Mouse (Mus musculus) kidney, adult 2 months (tissue): Measurements from ENCODE around the gene Tha1.

Experiments
- CTCF ChIP-seq: fragments of 200-500 bp; conservative IDR thresholded peaks from 2 replicates; pipeline ENCODE4 v1.5.1; 2011; ENCODE audit warnings: low read depth, mild to moderate bottlenecking, control low read depth, low read length, moderate library complexity, mixed read lengths; ENCODE audit not compliant: insufficient read depth, insufficient read length
- POLR2A ChIP-seq: fragments of 200-500 bp; IDR thresholded peaks from one replicate; pipeline ENCODE4 v1.6.1; 2011; ENCODE audit warnings: low read depth, low read length, control low read depth

GRCm38 (mm10) chr11:117828149-117828887 is 45.0 kb downstream of the Tha1 start:
- TF ChIP-seq CTCF (no peak), POLR2A (no peak)
